ENCODE assay signal across 8 mouse cellular contexts in genomic region chr9:59659036-59660026, GRCm38 (mm10). TPM values are rescaled to one million over a fixed set of nuclear protein-coding genes. Genes with fewer than 3 reads are reported as not detected.
DNase-seq lines count a peak whose midpoint lies in the region; ATAC-seq and TF ChIP-seq lines count a peak whose summit lies in the region.

No protein-coding gene starts in this region.

- ATAC-seq in Patski, result peak; percentile 31
- ATAC-seq in hindbrain, embryonic 11.5 days (ENCODE audit: low FRiP score), result no peak

- WGBS in hindbrain, embryonic 11.5 days, result 25% methylated on average over 14 of the region's 14 CpGs

- no peaks in the 10 kb centered on the region for H3K27me3 ChIP-seq in Patski
- H3K27me3 ChIP-seq in hindbrain, embryonic 11.5 days (ENCODE audit: control insufficient read depth, insufficient read depth, low read length), result no peaks in the 10 kb centered on the region

- peaks cover 8% of the 10 kb centered on the region; the same call in 1 of the 2 replicates for H3K36me3 ChIP-seq in hindbrain, embryonic 11.5 days (ENCODE audit: control insufficient read depth, insufficient read depth, low read length)

- H3K4me2 ChIP-seq in hindbrain, embryonic 11.5 days (replicated peaks; ENCODE audit: low read depth, low read length), result peak overlapping the region; percentile 73

- CTCF ChIA-PET in Patski (lab: Charles Lee), result interaction anchor here (1.0 to 2.8 kb wide), 8 partner anchors 17 to 65 kb away, joined by 3 to 7 read pairs (median 4); no protein-coding TSS in a partner anchor

- no peaks in the 10 kb centered on the region for H3K9me3 ChIP-seq in hindbrain, embryonic 11.5 days (ENCODE audit: control insufficient read depth, low read length)

- H3K4me1 ChIP-seq in hindbrain, embryonic 11.5 days (replicated peaks; ENCODE audit: control insufficient read depth, insufficient read depth, low read length), result peaks cover 18% of the 10 kb centered on the region

- in situ Hi-C loops in Patski (cut with MboI; ENCODE audit: low pct_unique_long_range_greater_than_20kb), result no loop called here

- TF ChIP-seq CTCF in Patski (IDR thresholded peaks at IDR 0.05), result no peak

- DNase-seq in Patski (ENCODE audit: low read depth, low spot score), result peak; percentile 68
- DNase-seq in cerebellum, postnatal 10 days, result peak; percentile 92 to 95
- DNase-seq in frontal cortex, postnatal 10 days (ENCODE audit: low spot score in 2 of 2), result peak; percentile 72
- peak; percentile 93 for DNase-seq in hindbrain, embryonic 11.5 days (ENCODE audit: low spot score)
- DNase-seq in layer of hippocampus, postnatal 14 days (ENCODE audit: low spot score in 2 of 2), result peak; percentile 74 to 77
- peak; percentile 95 for DNase-seq in lung, postnatal 36 days
- peak; percentile 96 for DNase-seq in retina, embryonic 14.5 days (ENCODE audit: low spot score)
- DNase-seq in thymus, postnatal 4 days, result peak; percentile 94

- H3K4me3 ChIP-seq in hindbrain, embryonic 11.5 days (ENCODE audit: low read depth, low read length), result peak overlapping the region; percentile 78

- no peak overlapping the region; the same call in 1 of the 2 replicates for H3K9ac ChIP-seq in hindbrain, embryonic 11.5 days (ENCODE audit: low read depth, low read length)

- POLR2A ChIA-PET in Patski (lab: Charles Lee), result interaction anchor here (0.6 to 1.7 kb wide), 4 partner anchors 8 to 25 kb away, joined by 3 to 6 read pairs (median 6); no protein-coding TSS in a partner anchor

- H3K27ac ChIP-seq in hindbrain, embryonic 11.5 days (ENCODE audit: low read depth, low read length), result peak overlapping the region; percentile 4; the same call in 1 of the 2 replicates

RNA-seq across cellular contexts. Expression of gene Pkm, which starts 3.2 kb away (rescaled TPM):
- polyA plus RNA-seq in Patski (2021), result 2,279 TPM
- polyA plus RNA-seq in hindbrain, embryonic 11.5 days (2014; fragmentation: Nextera tagmentation; extraction: Ambion mirVana), result 1,589 and 1,915 TPM in 2 replicates
- 100 to 1,000 TPM; 944 to 962 TPM for total RNA-seq in layer of hippocampus, postnatal 14 days (2021)

RNA-seq across cellular contexts. Expression of gene Gramd2, which starts 20.6 kb away (rescaled TPM):
- polyA plus RNA-seq in Patski (2021), result 3.5 TPM
- polyA plus RNA-seq in hindbrain, embryonic 11.5 days (2014; fragmentation: Nextera tagmentation; extraction: Ambion mirVana), result 0.07 and 0.43 TPM in 2 replicates
- total RNA-seq in layer of hippocampus, postnatal 14 days (2021), result 1 to 10 TPM; 6.9 to 7.4 TPM

RNA-seq across cellular contexts. Expression of gene Parp6, which starts 42.2 kb away (rescaled TPM):
- 25.2 TPM for polyA plus RNA-seq in Patski (2021)
- 133 and 134 TPM in 2 replicates for polyA plus RNA-seq in hindbrain, embryonic 11.5 days (2014; fragmentation: Nextera tagmentation; extraction: Ambion mirVana)
- 100 to 1,000 TPM; 155 to 171 TPM for total RNA-seq in layer of hippocampus, postnatal 14 days (2021)
